Mouse (Mus musculus) forebrain, embryonic 14.5 days (tissue): ENCODE measurements at regions not wholly inside any gene's neighbourhood (a gene's known extent, or its start where the extent isn't known, plus 50 kb on each side); places are given as distances from the start of the nearest gene placed in this dataset.

Source experiments
- ATAC-seq: fragments of 200-750 bp; cut with Nextera tagmentation; 2 replicates; pipeline ENCODE4 v1.8.0; 2017; ENCODE audit warnings: mild to moderate bottlenecking, moderate library complexity
- DNase-seq: peaks from one replicate; pipeline ENCODE4 v3.0.0-alpha.2; 2015; ENCODE audit warnings: low spot score
- H3K27ac ChIP-seq: fragments of 300-500 bp; sonication (generic); 2 replicates; pipeline ENCODE4 v1.5.1; 2014; ENCODE audit warnings: low read depth, mild to moderate bottlenecking, control low read depth, low read length, moderate library complexity
- H3K27me3 ChIP-seq: fragments of 300-500 bp; sonication (generic); replicated peaks from 2 replicates; pipeline ENCODE4 v1.6.1; 2014; ENCODE audit warnings: low read length, control low read depth, mixed read lengths; ENCODE audit not compliant: control insufficient read depth, insufficient read depth
- H3K36me3 ChIP-seq: fragments of 300-500 bp; sonication (generic); 2 replicates; pipeline ENCODE4 v1.6.1; 2014; ENCODE audit warnings: low read length, control low read depth; ENCODE audit not compliant: control insufficient read depth, insufficient read depth
- H3K4me1 ChIP-seq: fragments of 300-500 bp; sonication (generic); 2 replicates; pipeline ENCODE4 v1.6.1; 2014; ENCODE audit warnings: antibody characterized with exemption, low read length, control low read depth; ENCODE audit not compliant: control insufficient read depth, insufficient read depth
- H3K4me2 ChIP-seq: fragments of 300-500 bp; sonication (generic); 2 replicates; pipeline ENCODE4 v1.6.1; 2014; ENCODE audit warnings: mild to moderate bottlenecking, control low read depth, low read length
- H3K4me3 ChIP-seq: fragments of 300-500 bp; sonication (generic); 2 replicates; pipeline ENCODE4 v1.5.1; 2014; ENCODE audit warnings: low read depth, low read length, control low read depth
- H3K9ac ChIP-seq: fragments of 300-500 bp; sonication (generic); 2 replicates; pipeline ENCODE4 v1.6.1; 2014; ENCODE audit warnings: mild to moderate bottlenecking, low read length, control low read depth, moderate library complexity
- H3K9me3 ChIP-seq: fragments of 300-500 bp; sonication (generic); replicated peaks from 2 replicates; pipeline ENCODE4 v1.6.1; 2016; ENCODE audit warnings: low read length, control low read depth, mixed read lengths; ENCODE audit not compliant: control insufficient read depth
- WGBS: fragments of 180-500 bp; shearing (Covaris S2); extraction: QIAGEN DNeasy Blood & Tissue Kit; methylation state at CpG from one replicate; pipeline ENCODE4 v1.1.7; 2014; 5-methylcytosine and 5-hydroxymethylcytosine counted together

DNA sequence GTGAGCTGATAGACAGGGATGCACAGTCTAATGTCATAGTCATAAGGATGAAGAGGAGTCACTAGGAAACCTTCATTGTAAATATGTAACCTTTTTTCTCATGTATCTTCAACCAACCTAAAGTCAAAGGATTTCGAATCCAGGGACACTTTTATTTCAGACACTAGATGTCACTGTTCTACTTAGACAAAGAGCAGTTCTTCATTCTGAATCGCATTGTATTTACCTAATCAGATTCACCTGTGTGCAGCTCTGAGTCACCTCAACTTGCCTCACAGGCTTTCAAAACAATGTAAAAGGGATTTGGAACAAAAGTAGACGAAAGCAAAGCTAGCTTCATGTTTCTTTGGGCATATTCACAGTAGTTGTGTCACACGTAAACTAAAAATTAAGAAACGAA, 57.3 kb upstream of the Erbb4 start:
- no peak overlapping the region for H3K27ac ChIP-seq
- no peaks in the 10 kb centered on the region for H3K36me3 ChIP-seq
- ATAC-seq (no peak), DNase-seq (peak; percentile 61)
- no peaks in the 10 kb centered on the region for H3K4me1 ChIP-seq
- H3K9me3 ChIP-seq = no peaks in the 10 kb centered on the region
- H3K27me3 ChIP-seq = no peaks in the 10 kb centered on the region
- H3K9ac ChIP-seq = no peak overlapping the region
- H3K4me2 ChIP-seq = no peak overlapping the region
- 52% methylated on average over 5 of the region's 5 CpGs for WGBS
- no peak overlapping the region for H3K4me3 ChIP-seq
